Mouse (Mus musculus) embryonic facial prominence, embryonic 14.5 days (tissue): ENCODE measurements around the gene Olfr764-ps1. TPM values are rescaled to one million over a fixed set of nuclear protein-coding genes. Genes with fewer than 3 reads are reported as not detected.

Experiments
- polyA plus RNA-seq: library from polyadenylated mRNA; unstranded; fragments of >200 nt; fragmentation: Nextera tagmentation; extraction: Ambion mirVana; gene quantifications from 2 replicates; pipeline ENCODE4 v1.2.1, GENCODE M21; 2014

The Olfr764-ps1 gene
- polyA plus RNA-seq, 1 experiment from 2014 or later = not detected

Other genes with a start within 250 kb of the Olfr764-ps1 start
- gene Mmp19, start 249.0 kb downstream of the Olfr764-ps1 start, polyA plus RNA-seq = 1.4 and 1.8 TPM in 2 replicates
- 42.7 and 47.9 TPM in 2 replicates for gene Dnajc14, start 235.8 kb downstream of the Olfr764-ps1 start, polyA plus RNA-seq
- gene Tmem198b, start 235.5 kb downstream of the Olfr764-ps1 start, polyA plus RNA-seq = 13.7 and 14.9 TPM in 2 replicates
- gene Sarnp, start 222.6 kb downstream of the Olfr764-ps1 start, polyA plus RNA-seq = 185 and 194 TPM in 2 replicates
- gene Ormdl2, start 218.3 kb downstream of the Olfr764-ps1 start, polyA plus RNA-seq = 49.0 and 49.5 TPM in 2 replicates
- gene Gdf11, start 148.2 kb downstream of the Olfr764-ps1 start, polyA plus RNA-seq = 4.7 and 5.0 TPM in 2 replicates
- 916 and 959 TPM in 2 replicates for gene Cd63, start 138.9 kb downstream of the Olfr764-ps1 start, polyA plus RNA-seq
- gene Rdh5, start 117.0 kb downstream of the Olfr764-ps1 start, polyA plus RNA-seq = 15.5 and 16.0 TPM in 2 replicates
- 242 and 248 TPM in 2 replicates for gene Bloc1s1, start 115.9 kb downstream of the Olfr764-ps1 start, polyA plus RNA-seq
- gene Itga7, start 106.1 kb downstream of the Olfr764-ps1 start, polyA plus RNA-seq = 23.5 and 30.2 TPM in 2 replicates
- gene Mettl7b, start 78.9 kb downstream of the Olfr764-ps1 start, polyA plus RNA-seq = not detected in 2 replicates
- gene Olfr9, start 50.5 kb downstream of the Olfr764-ps1 start, polyA plus RNA-seq = not detected in 2 replicates
- not detected in 2 replicates for gene Olfr763, start 29.1 kb downstream of the Olfr764-ps1 start, polyA plus RNA-seq
- not detected in 2 replicates for gene Olfr765, start 10.1 kb upstream of the Olfr764-ps1 start, polyA plus RNA-seq
- gene Olfr766-ps1, start 29.1 kb upstream of the Olfr764-ps1 start, polyA plus RNA-seq = not detected in 2 replicates
- gene Olfr767, start 43.0 kb upstream of the Olfr764-ps1 start, polyA plus RNA-seq = not detected in 2 replicates
- gene Olfr768, start 59.5 kb upstream of the Olfr764-ps1 start, polyA plus RNA-seq = not detected in 2 replicates
- gene Olfr769, start 78.0 kb upstream of the Olfr764-ps1 start, polyA plus RNA-seq = 0.04 and 0.12 TPM in 2 replicates
- gene Olfr770, start 99.1 kb upstream of the Olfr764-ps1 start, polyA plus RNA-seq = not detected in 2 replicates
- not detected in 2 replicates for gene Olfr771, start 124.9 kb upstream of the Olfr764-ps1 start, polyA plus RNA-seq
- not detected in 2 replicates for gene Olfr772, start 138.0 kb upstream of the Olfr764-ps1 start, polyA plus RNA-seq
- gene Olfr773, start 147.5 kb upstream of the Olfr764-ps1 start, polyA plus RNA-seq = not detected in 2 replicates
- gene Olfr774, start 196.3 kb upstream of the Olfr764-ps1 start, polyA plus RNA-seq = not detected in 2 replicates
- gene Olfr775, start 208.5 kb upstream of the Olfr764-ps1 start, polyA plus RNA-seq = not detected in 2 replicates
- gene Olfr776, start 219.2 kb upstream of the Olfr764-ps1 start, polyA plus RNA-seq = 0.08 TPM in 1 of 2 replicates, not detected in the other
- not detected in 2 replicates for gene Olfr777, start 231.6 kb upstream of the Olfr764-ps1 start, polyA plus RNA-seq